Mouse (Mus musculus): ENCODE measurements around the gene Gm3573. TPM values are rescaled to one million over a fixed set of nuclear protein-coding genes. Genes with fewer than 3 reads are reported as not detected.

The Gm3573 gene
- not detected in 2 replicates for polyA plus RNA-seq (2012; rRNA removed)

DNA sequence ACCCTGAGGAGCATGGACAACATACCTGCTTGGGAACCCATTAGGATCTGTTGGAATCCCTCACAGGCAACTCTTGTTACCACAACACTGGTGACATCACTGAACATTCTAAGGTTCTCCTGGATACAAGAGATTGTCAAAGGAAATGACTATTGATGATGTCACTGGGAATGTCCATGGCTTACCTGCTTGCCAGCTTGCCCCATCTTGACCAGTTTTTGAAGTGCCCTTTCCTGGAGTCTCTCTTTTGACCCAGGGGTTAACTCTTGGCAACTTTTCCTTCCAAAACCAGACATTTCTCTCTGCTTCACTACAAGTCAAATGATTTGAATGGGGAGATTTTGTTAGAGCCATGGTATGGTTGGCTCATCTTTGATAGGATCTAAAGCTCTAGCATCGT, at the start of gene Gm3573:
Gm3573 (minus strand) TSS at position 101 of the 400 bp plus-strand sequence.

DNA sequence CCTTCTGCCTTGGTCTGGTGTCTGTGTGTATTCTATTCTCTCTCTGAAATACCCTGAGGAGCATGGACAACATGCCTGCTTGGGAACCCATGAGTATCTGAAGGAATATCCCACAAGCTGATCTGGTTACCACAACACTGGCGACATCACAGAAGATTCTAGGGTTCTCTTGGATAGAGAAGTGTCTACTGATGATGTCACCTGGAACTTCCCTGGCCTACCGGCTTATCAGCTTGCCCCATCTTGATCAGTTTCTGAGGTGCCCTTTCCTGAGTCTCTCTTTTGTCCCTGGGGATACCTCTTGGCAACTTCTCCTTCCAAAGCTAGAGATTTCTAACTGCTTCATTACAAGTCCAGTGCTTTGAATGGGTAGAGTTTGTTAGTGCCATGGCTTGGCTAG, 28.1 kb downstream of the Gm3573 start, which contains the start of gene Gm17027:
Gm17027 (minus strand) TSS at position 101 of the 400 bp plus-strand sequence.

Other genes with a start within 250 kb of the Gm3573 start
- gene 1700024B05Rik, start 246.8 kb downstream of the Gm3573 start, polyA plus RNA-seq (2012; rRNA removed) = not detected in 2 replicates
- not detected in 2 replicates for gene Gm6401, start 222.9 kb downstream of the Gm3573 start, polyA plus RNA-seq (2012; rRNA removed)
- not detected in 2 replicates for gene Gm3543, start 207.5 kb downstream of the Gm3573 start, polyA plus RNA-seq (2012; rRNA removed)
- gene Gm7951, start 73.4 kb downstream of the Gm3573 start, polyA plus RNA-seq (2012; rRNA removed) = not detected in 2 replicates
- gene Gm17027, start 28.2 kb downstream of the Gm3573 start, polyA plus RNA-seq (2012; rRNA removed) = not detected in 2 replicates
- gene Gm17026, start 69.3 kb upstream of the Gm3573 start, polyA plus RNA-seq (2012; rRNA removed) = not detected in 2 replicates
- not detected in 2 replicates for gene Gm9611, start 106.6 kb upstream of the Gm3573 start, polyA plus RNA-seq (2012; rRNA removed)
- gene Gm7995, start 119.4 kb upstream of the Gm3573 start, polyA plus RNA-seq (2012; rRNA removed) = not detected in 2 replicates
- not detected in 2 replicates for gene Gm8005, start 248.9 kb upstream of the Gm3573 start, polyA plus RNA-seq (2012; rRNA removed)